Mouse (Mus musculus) testis, postnatal 14 days (tissue): ENCODE measurements around the gene Gtdc1.

ENCODE experiments used
- DNase-seq: peaks from one replicate; pipeline ENCODE4 v3.0.0; 2021; ENCODE audit warnings: low spot score

The Gtdc1 gene

GRCm38 (mm10) chr2:44923056-44923883 lies 4.2 kb downstream of the Gtdc1 start:
- no peak for DNase-seq

GRCm38 (mm10) chr2:44922500-44922899 lies 5.0 kb downstream of the Gtdc1 start:
- no peak for DNase-seq

- DNase-seq: no peak
These were observed 7.0 kb downstream of the Gtdc1 start for GRCm38 (mm10) chr2:44920471-44920870.

- DNase-seq: no peak
These were observed 8.1 kb downstream of the Gtdc1 start for GRCm38 (mm10) chr2:44919326-44919725.

- DNase-seq: no peak
These were observed 8.7 kb downstream of the Gtdc1 start for GRCm38 (mm10) chr2:44918737-44919136.

- DNase-seq: no peak
These were observed 11.2 kb downstream of the Gtdc1 start for GRCm38 (mm10) chr2:44916286-44916685.

GRCm38 (mm10) chr2:44897801-44898200 lies 29.7 kb downstream of the Gtdc1 start:
- DNase-seq: no peak

- no peak for DNase-seq
These were observed 53.7 kb downstream of the Gtdc1 start for GRCm38 (mm10) chr2:44873718-44874117.

GRCm38 (mm10) chr2:44864726-44865125 lies 62.7 kb downstream of the Gtdc1 start:
- DNase-seq: no peak

- no peak for DNase-seq
These were observed 73.0 kb downstream of the Gtdc1 start for GRCm38 (mm10) chr2:44854475-44854874.

GRCm38 (mm10) chr2:44849666-44850065 lies 77.8 kb downstream of the Gtdc1 start:
- no peak for DNase-seq

- no peak for DNase-seq
These were observed 79.3 kb downstream of the Gtdc1 start for GRCm38 (mm10) chr2:44848156-44848555.

GRCm38 (mm10) chr2:44845424-44845823 lies 82.0 kb downstream of the Gtdc1 start:
- DNase-seq: no peak

- no peak for DNase-seq
These were observed 97.7 kb downstream of the Gtdc1 start for GRCm38 (mm10) chr2:44829753-44830152.

GRCm38 (mm10) chr2:44829346-44829745 lies 98.1 kb downstream of the Gtdc1 start:
- no peak for DNase-seq

- DNase-seq: no peak
These were observed 100.8 kb downstream of the Gtdc1 start for GRCm38 (mm10) chr2:44826609-44827008.

GRCm38 (mm10) chr2:44817787-44818186 lies 109.7 kb downstream of the Gtdc1 start:
- DNase-seq: no peak

- DNase-seq: no peak
These were observed 113.7 kb downstream of the Gtdc1 start for GRCm38 (mm10) chr2:44813729-44814128.

- no peak for DNase-seq
These were observed 123.0 kb downstream of the Gtdc1 start for GRCm38 (mm10) chr2:44804497-44804896.

GRCm38 (mm10) chr2:44801361-44801760 lies 126.1 kb downstream of the Gtdc1 start:
- no peak for DNase-seq

GRCm38 (mm10) chr2:44791840-44792239 lies 135.6 kb downstream of the Gtdc1 start:
- DNase-seq: no peak

GRCm38 (mm10) chr2:44791134-44791533 lies 136.3 kb downstream of the Gtdc1 start:
- DNase-seq: no peak

GRCm38 (mm10) chr2:44782746-44783145 lies 144.7 kb downstream of the Gtdc1 start:
- no peak for DNase-seq

GRCm38 (mm10) chr2:44780961-44781360 lies 146.5 kb downstream of the Gtdc1 start:
- no peak for DNase-seq
